Mouse (Mus musculus): ENCODE data around the gene Skor1. TPM values are rescaled to one million over a fixed set of nuclear protein-coding genes. Genes with fewer than 3 reads are reported as not detected.

The Skor1 gene
- polyA plus RNA-seq, 1 experiment from 2014 or later: not detected

GRCm38 (mm10) chr9:63089141-63089540 lies 59.6 kb downstream of the Skor1 start:
- no peak overlapping the region for H3K9ac ChIP-seq
- 91% methylated on average over 4 of the region's 4 CpGs for WGBS

More at GRCm38 (mm10) chr9:63089141-63089540, 59.6 kb downstream of the Skor1 start:
- H3K9me3 ChIP-seq (replicated peaks): no peaks in the 10 kb centered on the region
- no peaks in the 10 kb centered on the region for H3K36me3 ChIP-seq
- no peak for ATAC-seq (ENCODE audit: insufficient number of reproducible peaks, low FRiP score)
- no peak overlapping the region for H3K27ac ChIP-seq (ENCODE audit: poor library complexity, severe bottlenecking)
- no peak overlapping the region for H3K4me3 ChIP-seq
- H3K27me3 ChIP-seq (replicated peaks): no peaks in the 10 kb centered on the region
- H3K4me2 ChIP-seq: no peak overlapping the region
- peaks cover 29% of the 10 kb centered on the region for H3K4me1 ChIP-seq (replicated peaks)

Other genes starting within 250 kb of the Skor1 start
- gene Pias1, start 161.0 kb downstream of the Skor1 start, polyA plus RNA-seq (2016; fragmentation: Nextera tagmentation; extraction: Ambion mirVana): 42.9 TPM in 2 replicates
- 28.7 and 30.9 TPM in 2 replicates for gene Map2k5, start 228.9 kb upstream of the Skor1 start, polyA plus RNA-seq (2016; fragmentation: Nextera tagmentation; extraction: Ambion mirVana)